Mouse (Mus musculus) embryonic facial prominence, embryonic 10.5 days (tissue): Measurements from ENCODE around the gene Pskh1. TPM values are rescaled to one million over a fixed set of nuclear protein-coding genes. Genes with fewer than 3 reads are reported as not detected.
A peak's percentile ranks its signal among the peaks of the same experiment; 100 is the strongest.

Source experiments
- DNase-seq: peaks from one replicate; pipeline ENCODE4 v3.0.0-alpha.2; 2017; ENCODE audit warnings: low spot score
- H3K27ac ChIP-seq: fragments of 300-500 bp; sonication (generic); replicated peaks from 2 replicates; pipeline ENCODE4 v1.5.1; 2016; ENCODE audit warnings: mild to moderate bottlenecking
- H3K27me3 ChIP-seq: fragments of 300-500 bp; sonication (generic); replicated peaks from 2 replicates; pipeline ENCODE4 v1.6.1; 2016; ENCODE audit warnings: low read depth, mild to moderate bottlenecking; ENCODE audit not compliant: poor library complexity, severe bottlenecking
- H3K36me3 ChIP-seq: fragments of 300-500 bp; sonication (generic); replicated peaks from 2 replicates; pipeline ENCODE4 v1.6.1; 2016; ENCODE audit warnings: mild to moderate bottlenecking, moderate library complexity
- H3K4me1 ChIP-seq: fragments of 300-500 bp; sonication (generic); 2 replicates; pipeline ENCODE4 v1.6.1; 2016
- H3K4me3 ChIP-seq: fragments of 300-500 bp; sonication (generic); 2 replicates; pipeline ENCODE4 v1.5.1; 2016; ENCODE audit warnings: mild to moderate bottlenecking, moderate library complexity
- H3K9me3 ChIP-seq: fragments of 300-500 bp; sonication (generic); 2 replicates; pipeline ENCODE4 v1.6.1; 2016; ENCODE audit warnings: mild to moderate bottlenecking
- WGBS: fragments of 180-500 bp; shearing (Covaris S2); methylation state at CpG from one replicate; pipeline ENCODE4 v1.1.7; 2016; 5-methylcytosine and 5-hydroxymethylcytosine counted together
- polyA plus RNA-seq: library from polyadenylated mRNA; unstranded; fragments of >200 nt; fragmentation: Nextera tagmentation; extraction: Ambion mirVana; gene quantifications from 2 replicates; pipeline ENCODE4 v1.2.1, GENCODE M21; 2016

Gene Pskh1
- polyA plus RNA-seq, 1 experiment from 2014 or later = 38.1 TPM

- peak; percentile 98 for DNase-seq
- peak within 1 kb of the TSS; percentile 99 for H3K4me3 ChIP-seq
- H3K27ac ChIP-seq = peak within 1 kb of the TSS; percentile 99
- under 1% methylated on average over 59 of the region's 59 CpGs for WGBS
- no peaks in the 10 kb centered on the region for H3K27me3 ChIP-seq
- H3K4me1 ChIP-seq = peaks cover 71% of the 10 kb centered on the region
- H3K36me3 ChIP-seq = peaks cover 51% of the 10 kb centered on the region
- H3K9me3 ChIP-seq = no peaks in the 10 kb centered on the region
Measured at GRCm38 (mm10) chr8:105860143-105860981, 39.9 kb upstream of the Pskh1 start, which contains the start of gene Nutf2. Nutf2 (plus strand) TSS chr8:105860580.

- H3K4me1 ChIP-seq = peaks cover 55% of the 10 kb centered on the region
- WGBS = 3% methylated on average over 1 of the region's 1 CpGs
- no peaks in the 10 kb centered on the region for H3K9me3 ChIP-seq
- DNase-seq = peak; percentile 15
- peaks cover 66% of the 10 kb centered on the region for H3K36me3 ChIP-seq
- H3K27me3 ChIP-seq = no peaks in the 10 kb centered on the region
- H3K27ac ChIP-seq = peak overlapping the region; percentile 99; the same call in 1 of the 2 replicates
- peak overlapping the region; percentile 99 for H3K4me3 ChIP-seq
Measured at GRCm38 (mm10) chr8:105861951-105862350, 38.3 kb upstream of the Pskh1 start.

- H3K27me3 ChIP-seq = no peaks in the 10 kb centered on the region
- H3K4me3 ChIP-seq = no peak overlapping the region
- H3K27ac ChIP-seq = no peak overlapping the region
- H3K4me1 ChIP-seq = peaks cover 25% of the 10 kb centered on the region
- DNase-seq = no peak
- peaks cover 92% of the 10 kb centered on the region for H3K36me3 ChIP-seq
- 84% methylated on average over 6 of the region's 6 CpGs for WGBS
- H3K9me3 ChIP-seq = no peaks in the 10 kb centered on the region
Measured at GRCm38 (mm10) chr8:105866364-105867029, 33.7 kb upstream of the Pskh1 start.

- no peaks in the 10 kb centered on the region for H3K27me3 ChIP-seq
- peaks cover 95% of the 10 kb centered on the region for H3K36me3 ChIP-seq
- no peak for DNase-seq
- no peak overlapping the region for H3K27ac ChIP-seq
- 91% methylated on average over 6 of the region's 6 CpGs for WGBS
- no peaks in the 10 kb centered on the region for H3K4me1 ChIP-seq
- no peaks in the 10 kb centered on the region for H3K9me3 ChIP-seq
- H3K4me3 ChIP-seq = no peak overlapping the region
Measured at GRCm38 (mm10) chr8:105874301-105874700, 25.9 kb upstream of the Pskh1 start.

- Histone ChIP-seq H3K9me3 (no peaks in the 10 kb centered on the region), H3K36me3 (peaks cover 66% of the 10 kb centered on the region), H3K4me3 (peak within 1 kb of the TSS; percentile 95), H3K27me3 (no peaks in the 10 kb centered on the region), H3K4me1 (peaks cover 30% of the 10 kb centered on the region), H3K27ac (peak within 1 kb of the TSS; percentile 90)
- WGBS = under 1% methylated on average over 45 of the region's 45 CpGs
- DNase-seq = peak; percentile 87
Measured at GRCm38 (mm10) chr8:105880754-105881520, 19.3 kb upstream of the Pskh1 start, which contains the start of gene Edc4. Edc4 (plus strand) TSS chr8:105880881.

- H3K27ac ChIP-seq = no peak overlapping the region
- no peaks in the 10 kb centered on the region for H3K9me3 ChIP-seq
- H3K36me3 ChIP-seq = peaks cover 99% of the 10 kb centered on the region
- H3K4me1 ChIP-seq = peaks cover 10% of the 10 kb centered on the region
- no peak for DNase-seq
- no peak overlapping the region for H3K4me3 ChIP-seq
- 93% methylated on average over 12 of the region's 12 CpGs for WGBS
- no peaks in the 10 kb centered on the region for H3K27me3 ChIP-seq
Measured at GRCm38 (mm10) chr8:105889756-105890465, 10.3 kb upstream of the Pskh1 start.

GRCm38 (mm10) chr8:105890870-105891269 is 9.4 kb upstream of the Pskh1 start:
- Histone ChIP-seq H3K4me1 (peaks cover 10% of the 10 kb centered on the region), H3K27me3 (no peaks in the 10 kb centered on the region), H3K27ac (no peak overlapping the region), H3K9me3 (no peaks in the 10 kb centered on the region), H3K36me3 (peaks cover 92% of the 10 kb centered on the region), H3K4me3 (no peak overlapping the region)
- WGBS = 92% methylated on average over 6 of the region's 6 CpGs
- no peak for DNase-seq

GRCm38 (mm10) chr8:105892432-105892831 is 7.8 kb upstream of the Pskh1 start:
- Histone ChIP-seq H3K27ac (no peak overlapping the region), H3K4me3 (no peak overlapping the region), H3K36me3 (peaks cover 76% of the 10 kb centered on the region), H3K27me3 (no peaks in the 10 kb centered on the region), H3K9me3 (no peaks in the 10 kb centered on the region), H3K4me1 (peaks cover 10% of the 10 kb centered on the region)
- 88% methylated on average over 6 of the region's 6 CpGs for WGBS
- DNase-seq = no peak

GRCm38 (mm10) chr8:105893339-105893738 is 6.9 kb upstream of the Pskh1 start, which contains the start of gene Nrn1l:
Nrn1l (plus strand) TSS chr8:105893567.
- Histone ChIP-seq H3K4me3 (peak within 1 kb of the TSS; percentile 36), H3K27me3 (no peaks in the 10 kb centered on the region), H3K9me3 (no peaks in the 10 kb centered on the region), H3K36me3 (peaks cover 67% of the 10 kb centered on the region), H3K27ac (no peak within 1 kb of the TSS), H3K4me1 (peaks cover 10% of the 10 kb centered on the region)
- DNase-seq = peak; percentile 84
- 7% methylated on average over 11 of the region's 11 CpGs for WGBS

GRCm38 (mm10) chr8:105897801-105898480 is 2.3 kb upstream of the Pskh1 start:
- Histone ChIP-seq H3K9me3 (no peaks in the 10 kb centered on the region), H3K27ac (no peak overlapping the region)

GRCm38 (mm10) chr8:105900941-105901616 is 838 bp downstream of the Pskh1 start:
- Histone ChIP-seq H3K36me3 (no peaks in the 10 kb centered on the region), H3K27me3 (no peaks in the 10 kb centered on the region), H3K27ac (peak overlapping the region; percentile 98), H3K9me3 (no peaks in the 10 kb centered on the region), H3K4me1 (peaks cover 8% of the 10 kb centered on the region), H3K4me3 (peak overlapping the region; percentile 97)
- 38% methylated on average over 16 of the region's 16 CpGs for WGBS
- no peak for DNase-seq

More at GRCm38 (mm10) chr8:105897801-105898480, 2.3 kb upstream of the Pskh1 start:
- Histone ChIP-seq H3K36me3 (peaks cover 21% of the 10 kb centered on the region), H3K4me1 (peaks cover 15% of the 10 kb centered on the region), H3K4me3 (no peak overlapping the region), H3K27me3 (no peaks in the 10 kb centered on the region)
- DNase-seq = no peak
- WGBS = 84% methylated on average over 9 of the region's 9 CpGs
